Mouse (Mus musculus) v-Abl transformed pro-B cells (cell line): ENCODE results near the gene Ramp3.

Source experiments
- in situ Hi-C, 2 experiments: fragments of 400-800 bp; cut with MboI; formaldehyde crosslinking; loops; one replicate each; pipeline ENCODE4 v1.15.1; 2025; ENCODE audit not compliant: unreplicated experiment in 2 of 2

Ramp3 gene

GRCm38 (mm10) chr11:6710409-6710808, 52.1 kb downstream of the Ramp3 start:
- in situ Hi-C loops = no loop called here

GRCm38 (mm10) chr11:6720746-6721145, 62.4 kb downstream of the Ramp3 start:
- in situ Hi-C loops = no loop called here

GRCm38 (mm10) chr11:6726921-6727320, 68.6 kb downstream of the Ramp3 start:
- in situ Hi-C loops = no loop called here
